Mouse (Mus musculus) cerebellum, postnatal 4 days (tissue): ENCODE data around the gene Ddah2.
A peak's percentile ranks its signal among the peaks of the same experiment; 100 is the strongest.

Experiments used
- DNase-seq, 2 experiments: peaks; one replicate each; pipeline ENCODE4 v3.0.0; 2022; ENCODE audit warnings: low spot score in 2 of 2, mixed read lengths in 1 of 2

The Ddah2 gene

DNA sequence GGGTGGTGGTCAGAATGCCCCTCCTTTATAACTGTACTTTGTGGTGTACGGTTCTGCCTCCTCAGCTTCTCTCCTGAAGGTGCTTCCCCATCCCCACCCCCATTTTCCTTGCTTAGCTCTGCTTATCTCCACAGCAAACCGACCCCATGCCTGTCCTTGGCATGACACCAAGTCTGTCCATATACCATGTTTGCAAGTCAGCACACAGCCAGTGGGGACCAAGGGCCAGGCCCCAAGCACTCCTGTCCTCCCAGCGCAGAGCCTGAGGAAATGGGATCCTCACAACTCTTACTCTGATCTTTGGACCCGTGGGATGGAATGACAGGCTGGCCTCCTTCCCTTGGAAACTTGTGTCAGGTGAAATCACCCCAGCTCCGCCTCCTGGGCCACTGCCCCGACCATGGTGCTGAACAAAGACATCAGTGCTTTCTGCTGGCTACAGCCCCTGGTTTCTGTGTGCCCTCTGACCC, 44.4 kb downstream of the Ddah2 start:
- no peak for DNase-seq

DNA sequence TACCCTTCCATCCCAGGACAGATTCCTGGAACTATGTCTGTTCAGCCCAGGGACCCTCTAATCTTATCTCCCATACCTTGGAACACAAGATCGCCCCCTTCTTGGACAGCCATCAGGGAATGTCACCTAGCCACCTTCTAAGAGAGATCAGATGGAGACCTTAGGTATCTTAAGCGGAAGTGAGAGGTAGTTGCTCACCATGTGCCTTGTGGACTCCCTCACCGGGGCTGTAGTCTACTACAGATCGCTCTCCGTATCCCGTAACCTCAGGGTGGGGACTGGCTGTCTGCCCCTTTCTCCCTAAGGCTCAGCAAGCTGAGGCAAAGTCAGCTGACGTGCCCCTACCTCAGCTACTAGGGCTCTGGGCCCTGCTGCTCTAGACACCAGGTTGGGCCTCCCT, 45.2 kb downstream of the Ddah2 start:
- DNase-seq = no peak

DNA sequence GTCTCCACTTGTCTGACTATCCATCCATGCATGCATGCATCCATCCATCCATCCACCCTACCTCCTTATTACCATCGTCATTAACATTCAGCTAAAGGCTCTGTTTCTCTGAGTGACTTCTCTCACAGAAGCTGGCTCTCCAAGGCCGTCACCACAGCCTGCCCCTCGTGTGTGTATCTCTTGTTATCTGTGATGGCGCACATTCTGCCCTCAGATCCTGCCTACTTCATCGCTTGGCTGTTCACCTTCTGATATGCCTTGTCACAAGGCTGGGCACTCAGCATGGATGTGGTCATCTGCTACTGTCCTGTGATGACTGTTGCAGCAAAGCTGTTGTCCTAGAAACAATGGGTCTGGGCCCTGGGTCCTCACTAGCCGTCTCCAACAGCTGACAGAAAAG, 45.9 kb downstream of the Ddah2 start:
- no peak for DNase-seq

DNA sequence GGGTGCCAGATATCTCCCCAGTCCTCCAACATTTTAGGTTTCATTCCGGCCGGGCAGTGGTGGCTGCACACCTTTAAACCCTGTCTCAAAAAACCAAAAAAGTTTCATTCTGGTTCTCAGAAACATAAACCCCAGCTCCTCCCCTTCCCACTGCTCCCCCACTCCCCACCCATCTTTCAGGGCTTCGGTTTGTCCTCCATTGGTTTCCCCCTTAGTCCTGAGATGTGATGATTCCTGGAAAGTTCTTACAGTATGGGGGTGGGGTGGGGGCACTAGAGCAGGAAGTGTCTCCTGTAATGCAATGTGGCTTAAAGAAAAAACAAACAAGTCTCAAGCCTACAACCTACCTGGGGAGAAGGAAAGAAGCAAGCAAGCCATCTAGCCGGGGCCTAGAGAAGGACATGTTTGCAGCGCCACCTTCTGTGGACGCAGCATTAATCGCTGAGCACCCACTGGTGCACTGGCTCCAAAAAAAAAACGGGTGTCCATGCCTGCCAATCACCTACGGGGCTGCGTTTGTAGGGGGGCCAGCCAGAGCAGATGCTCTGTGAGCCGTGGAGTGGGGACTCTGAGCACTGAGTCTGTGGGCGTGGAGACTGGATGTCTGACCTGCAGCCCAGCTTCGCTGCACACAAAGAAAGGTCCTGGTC, 47.0 kb downstream of the Ddah2 start:
- DNase-seq = peak in 1 of 2 experiments; percentile 58

DNA sequence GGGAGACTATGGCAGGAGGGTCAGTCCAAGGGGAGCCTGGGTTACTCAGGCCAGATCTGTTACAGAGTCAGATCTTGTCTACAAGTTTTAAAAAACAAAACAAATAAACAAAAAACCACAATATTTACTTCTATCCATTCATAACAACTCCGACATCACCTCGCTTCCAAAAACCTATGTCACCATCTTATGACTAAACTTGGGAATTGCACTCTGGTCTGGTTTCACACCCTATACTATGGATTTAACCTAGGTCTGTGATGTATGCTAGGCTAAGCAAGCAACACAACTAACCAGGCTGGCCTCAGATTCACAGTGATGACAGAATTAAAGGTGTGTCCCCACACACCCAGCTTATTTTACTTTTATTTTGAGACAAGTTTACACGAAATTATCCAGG, 47.7 kb downstream of the Ddah2 start:
- no peak for DNase-seq

DNA sequence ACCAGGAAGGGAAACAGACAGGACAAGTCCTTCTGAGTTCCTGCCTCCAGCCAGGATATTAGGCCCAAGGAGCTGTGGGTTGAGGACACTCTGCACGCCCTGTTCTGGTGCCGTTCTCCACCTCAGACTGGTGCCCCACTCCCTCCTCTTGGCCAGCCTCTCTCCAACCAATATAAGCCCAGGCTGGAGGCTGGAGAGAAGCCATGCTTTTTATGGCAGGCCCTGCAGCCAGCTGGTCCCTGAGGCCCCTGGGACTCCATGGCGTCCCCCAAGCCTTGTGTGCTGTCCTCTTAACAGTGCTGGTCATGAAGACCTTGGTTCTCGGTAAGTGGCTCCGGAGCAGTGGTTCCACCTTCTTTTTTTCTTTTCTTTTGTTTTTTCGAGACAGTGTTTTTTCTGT, 49.3 kb downstream of the Ddah2 start, which contains the start of gene Ly6g5c:
TSS of gene Ly6g5c (plus strand) at position 183 of the 400 bp plus-strand sequence.
- DNase-seq = peak in 1 of 2 experiments; percentile 46
